Mouse (Mus musculus): ENCODE measurements at regions not wholly inside any gene's neighbourhood (a gene's known extent, or its start where the extent isn't known, plus 50 kb on each side); places are given as distances from the start of the nearest gene placed in this dataset.

- TF ChIP-seq CTCF (IDR thresholded peaks at IDR 0.05; ENCODE audit: extremely low read depth, insufficient read length, insufficient replicate concordance, low read depth, low read length) (no peak), POLR2A (IDR thresholded peaks at IDR 0.05; ENCODE audit: low read depth, low read length) (no peak)
Observed at GRCm38 (mm10) chr2:70885674-70886073, 60.1 kb upstream of the Tlk1 start.

All from small intestine, adult 2 months (tissue).